Mouse (Mus musculus) spleen, adult 2 months (tissue): Measurements from ENCODE around the gene Stx7. TPM values are rescaled to one million over a fixed set of nuclear protein-coding genes. Genes with fewer than 3 reads are reported as not detected.

Experiments
- DNase-seq, 2 experiments: peaks; one replicate each; pipeline versions ENCODE4 v3.0.0 to v3.0.0-alpha.2; 2012 to 2021; ENCODE audit warnings: low spot score in 2 of 2, low read depth in 1 of 2
- H3K27ac ChIP-seq: fragments of 200-500 bp; 2 replicates; pipeline ENCODE4 v1.5.1; 2012; ENCODE audit warnings: low read length, inconsistent platforms; ENCODE audit not compliant: insufficient read depth
- H3K27me3 ChIP-seq: fragments of 200-500 bp; 2 replicates; pipeline ENCODE4 v1.6.1; 2012; ENCODE audit warnings: mild to moderate bottlenecking, moderate library complexity, low read length, inconsistent platforms; ENCODE audit not compliant: control insufficient read depth, insufficient read depth
- H3K36me3 ChIP-seq: fragments of 200-500 bp; 2 replicates; pipeline ENCODE4 v1.6.1; 2012; ENCODE audit warnings: mild to moderate bottlenecking, low read length, inconsistent platforms; ENCODE audit not compliant: control insufficient read depth, insufficient read depth
- H3K4me1 ChIP-seq: fragments of 200-500 bp; 2 replicates; pipeline ENCODE4 v1.6.1; 2011; ENCODE audit warnings: inconsistent platforms; ENCODE audit not compliant: control insufficient read depth, insufficient read depth, insufficient read length
- H3K4me3 ChIP-seq: fragments of 200-500 bp; 2 replicates; pipeline ENCODE4 v1.5.1; 2011; ENCODE audit warnings: mild to moderate bottlenecking, inconsistent platforms; ENCODE audit not compliant: insufficient read depth, insufficient read length; ENCODE audit errors: extremely low read depth
- CTCF ChIP-seq: fragments of 200-500 bp; IDR thresholded peaks from 2 replicates; pipeline ENCODE4 v1.5.1; 2011; ENCODE audit warnings: mild to moderate bottlenecking, inconsistent platforms; ENCODE audit not compliant: insufficient read depth, insufficient read length, insufficient replicate concordance; ENCODE audit errors: extremely low read depth
- POLR2A ChIP-seq: fragments of 200-500 bp; IDR thresholded peaks from 2 replicates; pipeline ENCODE4 v1.6.1; 2011; ENCODE audit warnings: low read depth, low read length, inconsistent platforms
- WGBS: fragments of 180-500 bp; shearing (Covaris S2); methylation state at CpG from one replicate; pipeline ENCODE4 v1.1.7; 2018; 5-methylcytosine and 5-hydroxymethylcytosine counted together
- polyA plus RNA-seq: library from polyadenylated mRNA; depleted of rRNA; stranded (reverse); fragments of >200 nt; gene quantifications from 2 replicates; pipeline ENCODE4 v1.2.3, GENCODE M21; 2012

The Stx7 gene
- polyA plus RNA-seq, 1 experiment, result 61.7 TPM

GRCm38 (mm10) chr10:24150086-24150485 lies 984 bp downstream of the Stx7 start:
- DNase-seq, result no peak
- peak overlapping the region; percentile 35; the same call in 1 of the 2 replicates for H3K4me3 ChIP-seq
- no peak overlapping the region for H3K27ac ChIP-seq

GRCm38 (mm10) chr10:24158470-24159254 lies 9.6 kb downstream of the Stx7 start:
- Histone ChIP-seq H3K27me3 (no peaks in the 10 kb centered on the region), H3K36me3 (peaks cover 12% of the 10 kb centered on the region), H3K4me1 (peaks cover 20% of the 10 kb centered on the region), H3K4me3 (no peak overlapping the region), H3K27ac (peak overlapping the region; percentile 56; the same call in 1 of the 2 replicates)
- 67% methylated on average over 12 of the region's 12 CpGs for WGBS
- DNase-seq, result peak in 1 of 2 experiments; percentile 53
- TF ChIP-seq CTCF (no peak), POLR2A (no peak)

More at GRCm38 (mm10) chr10:24150086-24150485, 984 bp downstream of the Stx7 start:
- Histone ChIP-seq H3K4me1 (peaks cover 6% of the 10 kb centered on the region), H3K27me3 (no peaks in the 10 kb centered on the region), H3K36me3 (peaks cover 2% of the 10 kb centered on the region)
- TF ChIP-seq POLR2A, result no peak
- no peak for TF ChIP-seq CTCF
- 57% methylated on average over 7 of the region's 7 CpGs for WGBS

GRCm38 (mm10) chr10:24159575-24159974 lies 10.5 kb downstream of the Stx7 start:
- DNase-seq, result no peak
- no peak overlapping the region for H3K4me3 ChIP-seq
- peaks cover 20% of the 10 kb centered on the region for H3K4me1 ChIP-seq
- TF ChIP-seq POLR2A, result no peak
- peak overlapping the region; percentile 56; the same call in 1 of the 2 replicates for H3K27ac ChIP-seq
- no peaks in the 10 kb centered on the region for H3K27me3 ChIP-seq
- H3K36me3 ChIP-seq, result peaks cover 12% of the 10 kb centered on the region
- WGBS, result 67% methylated on average over 5 of the region's 5 CpGs

GRCm38 (mm10) chr10:24160349-24160748 lies 11.2 kb downstream of the Stx7 start:
- peak overlapping the region; percentile 54 for H3K27ac ChIP-seq
- no peak for TF ChIP-seq POLR2A
- TF ChIP-seq CTCF, result no peak
- H3K36me3 ChIP-seq, result peaks cover 7% of the 10 kb centered on the region
- peaks cover 26% of the 10 kb centered on the region for H3K4me1 ChIP-seq
- no peaks in the 10 kb centered on the region for H3K27me3 ChIP-seq
- H3K4me3 ChIP-seq, result no peak overlapping the region
- DNase-seq, result peak in 1 of 2 experiments; percentile 9
- 23% methylated on average over 7 of the region's 7 CpGs for WGBS

GRCm38 (mm10) chr10:24164137-24164908 lies 15.2 kb downstream of the Stx7 start:
- DNase-seq, result peak in 1 of 2 experiments; percentile 28
- H3K27ac ChIP-seq, result peak overlapping the region; percentile 86
- H3K36me3 ChIP-seq, result peaks cover 1% of the 10 kb centered on the region; the same call in 1 of the 2 replicates
- no peaks in the 10 kb centered on the region for H3K27me3 ChIP-seq
- no peak for TF ChIP-seq POLR2A
- TF ChIP-seq CTCF, result no peak
- 33% methylated on average over 11 of the region's 11 CpGs for WGBS
- H3K4me3 ChIP-seq, result no peak overlapping the region
- H3K4me1 ChIP-seq, result peaks cover 23% of the 10 kb centered on the region

GRCm38 (mm10) chr10:24164909-24165304 lies 15.8 kb downstream of the Stx7 start:
- H3K4me1 ChIP-seq, result peaks cover 19% of the 10 kb centered on the region
- peaks cover 1% of the 10 kb centered on the region; the same call in 1 of the 2 replicates for H3K36me3 ChIP-seq

More at GRCm38 (mm10) chr10:24164909-24165304, 15.8 kb downstream of the Stx7 start:
- 68% methylated on average over 6 of the region's 6 CpGs for WGBS
- Histone ChIP-seq H3K27ac (peak overlapping the region; percentile 86), H3K27me3 (no peaks in the 10 kb centered on the region), H3K4me3 (no peak overlapping the region)
- TF ChIP-seq CTCF (no peak), POLR2A (no peak)
- DNase-seq, result peak in 1 of 2 experiments; percentile 22
